Mouse (Mus musculus): ENCODE measurements around the gene Ncl. TPM values are rescaled to one million over a fixed set of nuclear protein-coding genes. Genes with fewer than 3 reads are reported as not detected.

Gene Ncl
- total RNA-seq, 2 experiments from 2014 or later = 140 to 145 TPM

GRCm38 (mm10) chr1:86336330-86336729 lies 22.9 kb downstream of the Ncl start:
- H3K4me3 ChIP-seq = no peak overlapping the region
- TF ChIP-seq CTCF (conservative IDR thresholded peaks at IDR 0.05) = no peak
- no peak overlapping the region for H3K27ac ChIP-seq
- DNase-seq (ENCODE audit: low spot score in 2 of 2) = no peak

- TF ChIP-seq CTCF (conservative IDR thresholded peaks at IDR 0.05) = no peak
- no peak for DNase-seq (ENCODE audit: low spot score in 2 of 2)
- Histone ChIP-seq H3K4me3 (no peak overlapping the region), H3K27ac (no peak overlapping the region)
These were observed 38.3 kb downstream of the Ncl start for GRCm38 (mm10) chr1:86320822-86321413.

GRCm38 (mm10) chr1:86313772-86314125 lies 45.5 kb downstream of the Ncl start:
- no peak overlapping the region for H3K4me3 ChIP-seq
- no peak for DNase-seq (ENCODE audit: low spot score in 2 of 2)
- peak; percentile 70 for TF ChIP-seq CTCF (conservative IDR thresholded peaks at IDR 0.05)
- H3K27ac ChIP-seq = no peak overlapping the region

- TF ChIP-seq CTCF (conservative IDR thresholded peaks at IDR 0.05) = no peak
- DNase-seq (ENCODE audit: low spot score in 2 of 2) = no peak
- Histone ChIP-seq H3K27ac (no peak overlapping the region), H3K4me3 (no peak overlapping the region)
These were observed 46.0 kb downstream of the Ncl start for GRCm38 (mm10) chr1:86313096-86313771.

- Histone ChIP-seq H3K4me3 (no peak overlapping the region), H3K27ac (no peak overlapping the region)
- DNase-seq (ENCODE audit: low spot score in 2 of 2) = no peak
- TF ChIP-seq CTCF (conservative IDR thresholded peaks at IDR 0.05) = no peak
These were observed 46.9 kb downstream of the Ncl start for GRCm38 (mm10) chr1:86312269-86312668.

- no peak overlapping the region for H3K27ac ChIP-seq
- no peak overlapping the region for H3K4me3 ChIP-seq
- DNase-seq (ENCODE audit: low spot score in 2 of 2) = no peak
- no peak for TF ChIP-seq CTCF (conservative IDR thresholded peaks at IDR 0.05)
These were observed 47.7 kb downstream of the Ncl start for GRCm38 (mm10) chr1:86311467-86312005.

GRCm38 (mm10) chr1:86310536-86311310 lies 48.5 kb downstream of the Ncl start:
- Histone ChIP-seq H3K27ac (no peak overlapping the region), H3K4me3 (no peak overlapping the region)
- no peak for TF ChIP-seq CTCF (conservative IDR thresholded peaks at IDR 0.05)
- no peak for DNase-seq (ENCODE audit: low spot score in 2 of 2)

- no peak overlapping the region for H3K27ac ChIP-seq
These were observed 49.8 kb downstream of the Ncl start for GRCm38 (mm10) chr1:86309270-86309833.

GRCm38 (mm10) chr1:86307871-86308641 lies 51.1 kb downstream of the Ncl start:
- H3K27ac ChIP-seq = no peak overlapping the region
- no peak overlapping the region for H3K4me3 ChIP-seq
- TF ChIP-seq CTCF (conservative IDR thresholded peaks at IDR 0.05) = no peak
- DNase-seq (ENCODE audit: low spot score in 2 of 2) = no peak

More at GRCm38 (mm10) chr1:86309270-86309833, 49.8 kb downstream of the Ncl start:
- DNase-seq (ENCODE audit: low spot score in 2 of 2) = no peak
- TF ChIP-seq CTCF (conservative IDR thresholded peaks at IDR 0.05) = no peak
- no peak overlapping the region for H3K4me3 ChIP-seq

- H3K4me3 ChIP-seq = no peak overlapping the region
- H3K27ac ChIP-seq = no peak overlapping the region
- no peak for TF ChIP-seq CTCF (conservative IDR thresholded peaks at IDR 0.05)
- DNase-seq (ENCODE audit: low spot score in 2 of 2) = no peak
These were observed 51.9 kb downstream of the Ncl start for GRCm38 (mm10) chr1:86307177-86307762.

GRCm38 (mm10) chr1:86306686-86307085 lies 52.5 kb downstream of the Ncl start:
- Histone ChIP-seq H3K27ac (no peak overlapping the region), H3K4me3 (no peak overlapping the region)
- no peak for DNase-seq (ENCODE audit: low spot score in 2 of 2)
- TF ChIP-seq CTCF (conservative IDR thresholded peaks at IDR 0.05) = no peak

GRCm38 (mm10) chr1:86303873-86304250 lies 55.3 kb downstream of the Ncl start:
- no peak overlapping the region for H3K27ac ChIP-seq
- H3K4me3 ChIP-seq = peak overlapping the region; percentile 56
- no peak for DNase-seq (ENCODE audit: low spot score in 2 of 2)
- TF ChIP-seq CTCF (conservative IDR thresholded peaks at IDR 0.05) = no peak

Measured in layer of hippocampus, adult 2 months (tissue).